Mouse (Mus musculus) forebrain, embryonic 14.5 days (tissue): ENCODE results near the gene Foxj2. TPM values are rescaled to one million over a fixed set of nuclear protein-coding genes. Genes with fewer than 3 reads are reported as not detected.
A peak's percentile ranks its signal among the peaks of the same experiment; 100 is the strongest.

Source experiments
- ATAC-seq: fragments of 200-750 bp; cut with Nextera tagmentation; 2 replicates; pipeline ENCODE4 v1.8.0; 2017; ENCODE audit warnings: mild to moderate bottlenecking, moderate library complexity
- DNase-seq: peaks from one replicate; pipeline ENCODE4 v3.0.0-alpha.2; 2015; ENCODE audit warnings: low spot score
- H3K27ac ChIP-seq: fragments of 300-500 bp; sonication (generic); 2 replicates; pipeline ENCODE4 v1.5.1; 2014; ENCODE audit warnings: low read depth, mild to moderate bottlenecking, control low read depth, low read length, moderate library complexity
- H3K27me3 ChIP-seq: fragments of 300-500 bp; sonication (generic); replicated peaks from 2 replicates; pipeline ENCODE4 v1.6.1; 2014; ENCODE audit warnings: low read length, control low read depth, mixed read lengths; ENCODE audit not compliant: control insufficient read depth, insufficient read depth
- H3K36me3 ChIP-seq: fragments of 300-500 bp; sonication (generic); 2 replicates; pipeline ENCODE4 v1.6.1; 2014; ENCODE audit warnings: low read length, control low read depth; ENCODE audit not compliant: control insufficient read depth, insufficient read depth
- H3K4me1 ChIP-seq: fragments of 300-500 bp; sonication (generic); 2 replicates; pipeline ENCODE4 v1.6.1; 2014; ENCODE audit warnings: antibody characterized with exemption, low read length, control low read depth; ENCODE audit not compliant: control insufficient read depth, insufficient read depth
- H3K4me2 ChIP-seq: fragments of 300-500 bp; sonication (generic); 2 replicates; pipeline ENCODE4 v1.6.1; 2014; ENCODE audit warnings: mild to moderate bottlenecking, control low read depth, low read length
- H3K4me3 ChIP-seq: fragments of 300-500 bp; sonication (generic); 2 replicates; pipeline ENCODE4 v1.5.1; 2014; ENCODE audit warnings: low read depth, low read length, control low read depth
- H3K9ac ChIP-seq: fragments of 300-500 bp; sonication (generic); 2 replicates; pipeline ENCODE4 v1.6.1; 2014; ENCODE audit warnings: mild to moderate bottlenecking, low read length, control low read depth, moderate library complexity
- H3K9me3 ChIP-seq: fragments of 300-500 bp; sonication (generic); replicated peaks from 2 replicates; pipeline ENCODE4 v1.6.1; 2016; ENCODE audit warnings: low read length, control low read depth, mixed read lengths; ENCODE audit not compliant: control insufficient read depth
- WGBS: fragments of 180-500 bp; shearing (Covaris S2); extraction: QIAGEN DNeasy Blood & Tissue Kit; methylation state at CpG from one replicate; pipeline ENCODE4 v1.1.7; 2014; 5-methylcytosine and 5-hydroxymethylcytosine counted together
- polyA plus RNA-seq: library from polyadenylated mRNA; unstranded; fragments of >200 nt; fragmentation: Nextera tagmentation; extraction: Ambion mirVana; gene quantifications from 2 replicates; pipeline ENCODE4 v1.2.1, GENCODE M21; 2014

Gene Foxj2
- polyA plus RNA-seq, 1 experiment from 2014 or later: 4.9 TPM

GRCm38 (mm10) chr6:122825166-122825565, 5.5 kb downstream of the Foxj2 start:
- Histone ChIP-seq H3K27ac (no peak overlapping the region), H3K27me3 (no peaks in the 10 kb centered on the region), H3K9ac (no peak overlapping the region), H3K4me3 (no peak overlapping the region), H3K9me3 (no peaks in the 10 kb centered on the region), H3K4me2 (no peak overlapping the region), H3K4me1 (peaks cover 27% of the 10 kb centered on the region), H3K36me3 (peaks cover 16% of the 10 kb centered on the region)
- 95% methylated on average over 9 of the region's 9 CpGs for WGBS
- ATAC-seq: no peak
- no peak for DNase-seq

GRCm38 (mm10) chr6:122825923-122826742, 6.4 kb downstream of the Foxj2 start:
- 5% methylated on average over 29 of the region's 29 CpGs for WGBS
- DNase-seq (peak; percentile 49), ATAC-seq (peak; percentile 55)
- H3K9me3 ChIP-seq: no peaks in the 10 kb centered on the region
- peak overlapping the region; percentile 21; the same call in 1 of the 2 replicates for H3K27ac ChIP-seq
- no peaks in the 10 kb centered on the region for H3K27me3 ChIP-seq
- peaks cover 19% of the 10 kb centered on the region for H3K4me1 ChIP-seq
- peak overlapping the region; percentile 54 for H3K9ac ChIP-seq
- H3K4me2 ChIP-seq: peak overlapping the region; percentile 62
- peak overlapping the region; percentile 27 for H3K4me3 ChIP-seq
- peaks cover 16% of the 10 kb centered on the region for H3K36me3 ChIP-seq

GRCm38 (mm10) chr6:122828086-122828485, 8.4 kb downstream of the Foxj2 start:
- no peak overlapping the region for H3K27ac ChIP-seq
- no peak for ATAC-seq

GRCm38 (mm10) chr6:122832880-122833279, 13.2 kb downstream of the Foxj2 start:
- H3K4me2 ChIP-seq: no peak overlapping the region
- ATAC-seq (no peak), DNase-seq (no peak)
- no peak overlapping the region for H3K9ac ChIP-seq
- H3K4me3 ChIP-seq: no peak overlapping the region
- no peaks in the 10 kb centered on the region for H3K27me3 ChIP-seq
- H3K9me3 ChIP-seq: no peaks in the 10 kb centered on the region
- H3K4me1 ChIP-seq: no peaks in the 10 kb centered on the region
- 86% methylated on average over 7 of the region's 7 CpGs for WGBS
- peaks cover 68% of the 10 kb centered on the region for H3K36me3 ChIP-seq
- no peak overlapping the region for H3K27ac ChIP-seq

More at GRCm38 (mm10) chr6:122828086-122828485, 8.4 kb downstream of the Foxj2 start:
- peaks cover 29% of the 10 kb centered on the region for H3K36me3 ChIP-seq
- H3K27me3 ChIP-seq: no peaks in the 10 kb centered on the region
- peaks cover 8% of the 10 kb centered on the region for H3K4me1 ChIP-seq
- no peaks in the 10 kb centered on the region for H3K9me3 ChIP-seq
- no peak for DNase-seq
- no peak overlapping the region for H3K9ac ChIP-seq
- 38% methylated on average over 13 of the region's 13 CpGs for WGBS
- no peak overlapping the region for H3K4me2 ChIP-seq
- H3K4me3 ChIP-seq: no peak overlapping the region

- Histone ChIP-seq H3K9me3 (no peaks in the 10 kb centered on the region), H3K4me2 (no peak overlapping the region), H3K4me3 (no peak overlapping the region), H3K36me3 (peaks cover 72% of the 10 kb centered on the region), H3K27me3 (no peaks in the 10 kb centered on the region), H3K9ac (no peak overlapping the region), H3K4me1 (no peaks in the 10 kb centered on the region), H3K27ac (no peak overlapping the region)
- peak; percentile 14 for DNase-seq
- no peak for ATAC-seq
- WGBS: 69% methylated on average over 4 of the region's 4 CpGs
Measured at GRCm38 (mm10) chr6:122834365-122834764, 14.7 kb downstream of the Foxj2 start.

GRCm38 (mm10) chr6:122836974-122837373, 17.3 kb downstream of the Foxj2 start:
- no peak for ATAC-seq
- no peaks in the 10 kb centered on the region for H3K4me1 ChIP-seq
- H3K27me3 ChIP-seq: no peaks in the 10 kb centered on the region
- H3K9ac ChIP-seq: no peak overlapping the region
- no peaks in the 10 kb centered on the region for H3K9me3 ChIP-seq
- H3K4me3 ChIP-seq: no peak overlapping the region
- no peak overlapping the region for H3K27ac ChIP-seq
- no peak for DNase-seq
- H3K4me2 ChIP-seq: no peak overlapping the region
- 97% methylated on average over 3 of the region's 3 CpGs for WGBS
- H3K36me3 ChIP-seq: peaks cover 79% of the 10 kb centered on the region

- Histone ChIP-seq H3K36me3 (peaks cover 75% of the 10 kb centered on the region), H3K4me3 (no peak overlapping the region), H3K9ac (no peak overlapping the region), H3K27me3 (no peaks in the 10 kb centered on the region), H3K27ac (no peak overlapping the region), H3K4me1 (no peaks in the 10 kb centered on the region), H3K4me2 (no peak overlapping the region), H3K9me3 (no peaks in the 10 kb centered on the region)
- ATAC-seq (no peak), DNase-seq (no peak)
- WGBS: 93% methylated on average over 5 of the region's 5 CpGs
Measured at GRCm38 (mm10) chr6:122837539-122837938, 17.8 kb downstream of the Foxj2 start.

- Histone ChIP-seq H3K27ac (no peak overlapping the region), H3K4me2 (no peak overlapping the region), H3K4me1 (no peaks in the 10 kb centered on the region), H3K4me3 (no peak overlapping the region), H3K27me3 (no peaks in the 10 kb centered on the region), H3K9me3 (no peaks in the 10 kb centered on the region), H3K36me3 (peaks cover 36% of the 10 kb centered on the region), H3K9ac (no peak overlapping the region)
- ATAC-seq (no peak), DNase-seq (peak; percentile 7)
- WGBS: 84% methylated on average over 6 of the region's 6 CpGs
Measured at GRCm38 (mm10) chr6:122843759-122844158, 24.0 kb downstream of the Foxj2 start.

GRCm38 (mm10) chr6:122852696-122853095, 33.0 kb downstream of the Foxj2 start:
- H3K9me3 ChIP-seq: no peaks in the 10 kb centered on the region
- no peaks in the 10 kb centered on the region for H3K36me3 ChIP-seq
- no peak overlapping the region for H3K4me3 ChIP-seq
- WGBS: 81% methylated on average over 2 of the region's 2 CpGs
- H3K9ac ChIP-seq: no peak overlapping the region
- no peak for ATAC-seq
- H3K27me3 ChIP-seq: no peaks in the 10 kb centered on the region
- no peak overlapping the region for H3K27ac ChIP-seq
- no peaks in the 10 kb centered on the region for H3K4me1 ChIP-seq
- DNase-seq: no peak
- H3K4me2 ChIP-seq: no peak overlapping the region
